Mouse (Mus musculus): ENCODE measurements around the gene Polr3f.

- TF ChIP-seq TAL1 (IDR thresholded peaks at IDR 0.05; ENCODE audit: low read length) (no peak), GATA1 (IDR thresholded peaks at IDR 0.05; ENCODE audit: low read length) (no peak)
Observed at GRCm38 (mm10) chr2:144541246-144541645, 13.7 kb downstream of the Polr3f start.

Data from erythroblast, embryonic 14.5 days (primary cell).